Mouse (Mus musculus) megakaryocyte, embryonic 14.5 days (primary cell): ENCODE measurements around the gene R3hdm2. TPM values are rescaled to one million over a fixed set of nuclear protein-coding genes. Genes with fewer than 3 reads are reported as not detected.

Experiments used
- H3K27me3 ChIP-seq: replicated peaks from 2 replicates; pipeline ENCODE3; 2012; ENCODE audit warnings: inconsistent platforms
- H3K36me3 ChIP-seq: replicated peaks from 2 replicates; pipeline ENCODE3; 2012; ENCODE audit warnings: low read length, inconsistent platforms, mixed read lengths
- H3K4me1 ChIP-seq: 2 replicates; pipeline ENCODE4 v1.6.1; 2012; ENCODE audit warnings: inconsistent platforms
- H3K4me3 ChIP-seq: replicated peaks from 2 replicates; pipeline ENCODE3; 2012; ENCODE audit warnings: moderate library complexity, mild to moderate bottlenecking, inconsistent platforms
- H3K9me3 ChIP-seq: 2 replicates; pipeline ENCODE4 v1.6.1; 2012; ENCODE audit warnings: inconsistent platforms
- FLI1 ChIP-seq: IDR thresholded peaks from 2 replicates; pipeline ENCODE4 v1.6.1; 2012; ENCODE audit warnings: low read length, inconsistent platforms, mixed read lengths
- GATA1 ChIP-seq: IDR thresholded peaks from 3 replicates; pipeline ENCODE4 v1.6.1; 2012; ENCODE audit warnings: mixed read lengths, low read length, inconsistent platforms, borderline replicate concordance
- polyA plus RNA-seq: library from polyadenylated mRNA; stranded (reverse); fragments of >175 nt; gene quantifications from 2 replicates; pipeline ENCODE4 v1.2.3, GENCODE M21; 2012; ENCODE audit warnings: low replicate concordance; ENCODE audit not compliant: insufficient read depth

R3hdm2 gene
- polyA plus RNA-seq, 1 experiment: 139 TPM

DNA sequence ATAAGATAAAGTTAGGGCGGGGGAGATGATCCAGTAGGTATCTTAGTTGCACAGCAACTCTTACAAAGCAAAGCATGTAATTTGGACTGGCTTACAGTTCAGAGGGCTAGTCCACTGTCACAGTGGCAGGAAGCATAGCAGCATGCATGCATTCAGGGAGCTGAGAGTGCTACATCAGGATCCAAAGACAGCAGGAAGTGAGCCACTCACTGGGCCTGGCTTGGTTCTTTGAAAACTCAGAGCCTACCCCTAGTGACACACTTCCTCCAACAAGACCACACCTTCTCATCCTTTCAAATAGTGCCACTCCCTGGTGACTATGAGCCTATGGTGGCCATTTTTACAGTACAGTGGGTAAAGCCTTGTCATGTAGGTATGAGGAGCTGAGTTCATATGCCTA lies 73.6 kb downstream of the R3hdm2 start:
- Histone ChIP-seq H3K36me3 (peaks cover 87% of the 10 kb centered on the region), H3K4me3 (no peak overlapping the region), H3K27me3 (no peaks in the 10 kb centered on the region), H3K4me1 (no peaks in the 10 kb centered on the region), H3K9me3 (peaks cover 8% of the 10 kb centered on the region)
- no peak for TF ChIP-seq GATA1
- TF ChIP-seq FLI1: no peak

DNA sequence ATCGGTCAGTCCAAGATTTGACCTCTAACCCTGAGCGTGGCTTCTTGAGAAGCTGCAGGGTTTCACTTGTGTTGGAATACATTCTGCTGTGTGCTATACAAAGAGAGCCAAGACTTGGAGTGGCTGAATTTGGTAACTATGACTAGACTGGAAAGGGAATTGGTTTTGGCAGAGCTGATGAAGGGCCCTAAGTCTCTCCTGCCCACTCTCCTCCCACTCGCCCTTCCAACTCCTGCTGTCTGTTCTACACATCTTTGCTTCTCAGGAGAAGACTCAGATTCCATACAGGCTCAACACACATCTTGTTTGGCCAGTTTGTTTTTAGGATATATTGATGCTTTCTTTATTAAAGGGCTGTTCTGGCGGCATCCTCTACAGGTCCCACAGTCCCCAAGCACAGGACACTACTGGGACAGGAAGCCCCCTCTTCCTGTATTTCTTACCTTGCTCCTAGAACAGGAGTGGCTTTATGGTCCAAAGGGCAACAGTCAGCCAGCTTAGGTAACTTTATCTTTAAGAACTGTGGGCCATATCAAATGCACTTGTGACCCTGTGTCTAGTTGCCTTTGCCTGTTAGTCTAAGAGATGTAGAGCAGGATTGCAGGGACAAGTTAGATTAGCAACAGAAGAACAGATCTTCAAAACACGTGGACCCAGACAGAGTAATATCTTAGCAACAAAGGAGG lies 82.4 kb downstream of the R3hdm2 start:
- peaks cover 96% of the 10 kb centered on the region for H3K36me3 ChIP-seq
- H3K27me3 ChIP-seq: no peaks in the 10 kb centered on the region
- TF ChIP-seq FLI1: no peak
- no peak for TF ChIP-seq GATA1
- H3K4me3 ChIP-seq: no peak overlapping the region
- H3K4me1 ChIP-seq: no peaks in the 10 kb centered on the region
- no peaks in the 10 kb centered on the region for H3K9me3 ChIP-seq

DNA sequence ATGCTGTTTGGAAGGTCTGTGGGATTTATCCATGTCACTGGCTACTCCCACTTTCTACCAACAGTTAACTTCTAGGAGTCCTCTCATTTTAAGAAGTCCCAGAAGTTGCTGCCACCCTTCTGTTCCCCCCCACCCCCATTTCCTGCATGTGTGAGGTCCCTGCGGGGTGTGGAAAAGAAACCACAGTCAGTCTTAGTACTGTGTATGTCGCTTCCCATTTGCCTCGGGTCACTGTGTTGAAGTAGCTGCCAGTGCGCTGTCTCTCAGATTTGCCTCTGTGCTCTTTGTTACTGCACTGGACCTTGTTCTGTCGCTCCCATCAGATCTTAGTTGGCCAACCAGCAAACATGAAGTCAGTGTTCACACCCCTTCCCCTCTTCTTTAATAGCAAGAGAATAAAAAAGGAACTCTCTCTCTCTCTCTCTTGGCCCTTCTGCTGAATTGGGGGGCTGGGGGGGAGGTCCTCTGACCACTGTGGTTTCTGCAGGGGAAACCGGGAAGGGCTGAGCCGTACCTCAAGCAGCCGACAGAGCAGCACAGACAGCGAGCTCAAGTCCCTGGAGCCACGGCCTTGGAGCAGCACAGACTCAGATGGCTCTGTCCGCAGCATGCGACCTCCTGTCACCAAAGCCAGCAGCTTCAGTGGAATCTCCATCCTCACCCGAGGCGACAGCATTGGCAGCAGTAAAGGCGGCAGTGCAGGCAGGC lies 91.3 kb downstream of the R3hdm2 start:
- peaks cover 3% of the 10 kb centered on the region for H3K9me3 ChIP-seq
- peaks cover 30% of the 10 kb centered on the region for H3K4me1 ChIP-seq
- peak overlapping the region; percentile 87 for H3K4me3 ChIP-seq
- no peaks in the 10 kb centered on the region for H3K27me3 ChIP-seq
- TF ChIP-seq GATA1 (no peak), FLI1 (no peak)
- H3K36me3 ChIP-seq: peaks cover 79% of the 10 kb centered on the region

DNA sequence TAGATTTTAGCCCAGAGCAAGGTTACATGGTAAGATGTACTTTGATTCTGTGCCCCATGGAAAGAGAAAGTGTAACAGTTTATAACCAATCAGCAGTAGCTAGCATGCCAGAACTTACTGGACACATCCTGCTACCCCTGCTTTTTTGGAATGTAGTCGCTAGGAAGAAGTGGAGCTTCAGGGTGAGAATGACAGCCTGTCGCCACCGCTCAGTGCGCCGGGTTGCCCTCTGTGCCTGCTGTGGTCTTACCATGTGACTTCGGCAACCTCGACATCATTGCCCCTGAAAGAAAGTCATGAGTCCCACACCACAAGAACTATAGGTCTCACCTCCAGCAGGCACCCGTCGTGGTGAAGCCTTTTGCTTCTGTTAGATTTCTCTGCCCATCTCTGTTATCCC lies 92.6 kb downstream of the R3hdm2 start:
- TF ChIP-seq GATA1: no peak
- TF ChIP-seq FLI1: no peak
- no peaks in the 10 kb centered on the region for H3K27me3 ChIP-seq
- H3K36me3 ChIP-seq: peaks cover 82% of the 10 kb centered on the region
- no peak overlapping the region for H3K4me3 ChIP-seq
- H3K4me1 ChIP-seq: peaks cover 30% of the 10 kb centered on the region
- H3K9me3 ChIP-seq: peaks cover 3% of the 10 kb centered on the region

DNA sequence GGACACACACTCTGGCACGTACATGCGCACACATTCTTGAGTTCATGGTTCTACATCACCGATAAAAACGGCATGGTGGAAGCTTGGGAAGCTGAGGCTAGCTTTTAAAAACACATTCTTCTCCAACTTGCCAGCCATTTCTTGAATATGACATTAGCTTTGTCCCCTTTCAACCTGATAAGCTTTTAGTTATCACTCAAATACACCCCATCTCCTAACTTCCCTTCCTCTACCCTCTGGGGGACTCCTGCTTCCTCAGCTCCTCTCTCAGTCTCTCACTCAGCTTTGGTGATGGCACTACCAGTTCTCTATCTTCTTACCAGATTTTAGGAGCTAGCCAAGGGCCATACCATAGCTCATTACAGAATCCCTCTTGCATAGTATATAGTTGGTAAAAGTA lies 95.0 kb downstream of the R3hdm2 start:
- H3K4me3 ChIP-seq: no peak overlapping the region
- peaks cover 78% of the 10 kb centered on the region for H3K36me3 ChIP-seq
- H3K27me3 ChIP-seq: no peaks in the 10 kb centered on the region
- H3K4me1 ChIP-seq: peaks cover 30% of the 10 kb centered on the region
- H3K9me3 ChIP-seq: peaks cover 3% of the 10 kb centered on the region
- TF ChIP-seq FLI1 (no peak), GATA1 (no peak)

DNA sequence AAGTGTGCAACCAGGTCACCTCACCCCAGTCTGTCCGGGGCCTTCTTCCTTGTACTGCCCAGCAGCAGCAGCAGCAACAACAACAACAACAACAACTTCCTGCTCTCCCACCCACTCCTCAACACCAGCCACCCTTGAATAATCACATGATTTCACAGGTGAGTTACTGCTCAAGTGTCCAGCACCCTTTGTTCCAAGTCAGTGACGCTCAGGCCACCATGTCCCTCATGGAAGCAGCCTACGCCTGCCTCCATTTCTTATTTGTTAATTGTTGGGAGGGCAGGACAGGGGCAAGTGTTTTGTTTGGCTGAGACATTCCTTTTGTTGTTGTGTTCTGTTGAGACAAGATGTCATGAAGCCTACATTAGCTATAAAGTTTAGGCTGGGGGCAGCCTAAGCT lies 96.4 kb downstream of the R3hdm2 start:
- Histone ChIP-seq H3K36me3 (peaks cover 84% of the 10 kb centered on the region), H3K4me3 (no peak overlapping the region), H3K4me1 (peaks cover 31% of the 10 kb centered on the region), H3K9me3 (no peaks in the 10 kb centered on the region), H3K27me3 (no peaks in the 10 kb centered on the region)
- TF ChIP-seq FLI1 (no peak), GATA1 (no peak)

DNA sequence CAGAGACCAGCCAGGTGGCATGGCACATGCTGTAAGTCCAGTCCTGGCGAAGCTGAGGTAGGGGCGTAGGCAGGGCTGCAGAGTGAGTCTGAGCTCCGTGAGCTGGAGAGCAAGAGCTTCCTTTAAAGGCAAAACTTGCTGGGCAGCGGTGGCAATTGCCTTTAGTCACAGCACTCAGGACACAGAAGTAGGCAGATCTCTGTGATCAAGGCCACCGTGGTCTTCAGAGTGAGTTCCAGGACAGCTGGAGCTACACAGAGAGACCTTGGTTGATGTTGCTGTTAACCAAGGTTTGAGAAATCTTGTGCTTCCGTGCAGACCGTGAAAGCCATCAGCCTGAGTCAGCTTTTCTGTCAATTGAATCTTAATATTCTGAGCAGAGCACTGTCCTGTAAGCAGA lies 97.2 kb downstream of the R3hdm2 start:
- TF ChIP-seq FLI1 (no peak), GATA1 (no peak)
- no peak overlapping the region for H3K4me3 ChIP-seq
- H3K9me3 ChIP-seq: no peaks in the 10 kb centered on the region
- H3K27me3 ChIP-seq: no peaks in the 10 kb centered on the region
- H3K4me1 ChIP-seq: peaks cover 26% of the 10 kb centered on the region
- peaks cover 85% of the 10 kb centered on the region for H3K36me3 ChIP-seq

DNA sequence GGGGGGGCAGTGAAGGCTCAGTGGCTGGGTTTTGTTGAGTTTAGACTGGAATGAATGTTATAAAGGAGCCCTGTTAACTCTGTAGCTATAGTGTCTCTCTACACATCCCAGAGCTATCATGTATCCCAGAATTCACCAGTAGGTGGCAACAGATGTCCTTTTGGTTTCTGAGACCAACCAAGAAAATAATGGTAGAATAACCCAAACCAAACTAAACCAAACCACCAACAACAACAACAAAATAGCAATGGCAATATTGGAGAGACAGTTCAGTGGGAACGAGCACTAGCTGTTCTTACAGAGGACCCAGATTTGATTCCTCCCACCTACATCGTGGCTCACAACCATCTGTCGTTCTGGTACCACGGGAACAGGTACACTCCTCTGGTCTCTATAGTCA lies 99.0 kb downstream of the R3hdm2 start:
- Histone ChIP-seq H3K4me3 (no peak overlapping the region), H3K36me3 (peaks cover 86% of the 10 kb centered on the region), H3K9me3 (no peaks in the 10 kb centered on the region), H3K4me1 (peaks cover 21% of the 10 kb centered on the region), H3K27me3 (no peaks in the 10 kb centered on the region)
- TF ChIP-seq FLI1 (no peak), GATA1 (no peak)

DNA sequence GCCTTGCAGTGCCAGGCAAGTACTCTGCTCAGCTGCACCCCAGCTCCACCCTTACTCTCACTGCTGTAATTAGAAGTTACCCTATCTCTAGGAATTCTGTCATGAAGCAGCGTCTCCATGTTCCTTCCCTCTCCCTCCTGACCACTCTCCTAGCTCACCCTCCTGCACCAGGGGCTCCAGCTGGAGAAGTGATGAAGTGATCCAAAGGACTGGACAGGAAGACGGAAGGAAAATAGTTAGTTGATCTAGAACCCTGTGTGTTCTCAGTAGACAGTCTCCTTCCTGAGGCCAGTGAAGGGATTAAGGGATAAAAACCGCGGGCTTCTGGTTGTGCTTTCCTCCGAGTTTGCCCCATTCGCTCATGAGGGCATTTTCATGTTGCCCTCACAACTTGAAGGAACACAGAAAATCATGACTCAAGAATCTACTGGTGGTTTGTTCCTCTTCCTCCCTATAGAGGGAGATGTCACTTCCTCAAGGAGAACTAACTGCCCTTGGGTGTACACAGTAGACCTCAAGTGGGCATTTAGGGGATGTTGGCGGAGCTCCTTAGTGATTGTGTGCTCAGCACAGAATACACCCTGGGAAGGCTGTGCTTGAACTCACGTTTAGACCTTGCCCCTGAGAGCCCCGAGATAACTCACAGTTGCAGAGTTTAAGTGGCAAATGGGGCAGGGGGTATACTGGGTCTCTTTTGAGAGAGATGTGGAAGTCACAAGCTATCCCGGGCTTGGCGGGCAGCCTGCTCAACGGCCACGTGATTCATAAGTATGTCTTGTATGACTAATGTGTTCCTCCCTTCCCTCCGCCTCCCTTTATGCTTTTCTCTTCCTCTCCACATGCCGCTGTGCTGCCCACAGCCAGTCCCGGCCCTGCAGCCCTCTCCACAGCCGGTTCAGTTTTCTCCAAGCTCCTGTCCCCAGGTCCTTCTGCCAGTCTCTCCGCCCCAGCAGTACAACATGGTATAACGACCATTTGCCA lies 101.0 kb downstream of the R3hdm2 start:
- peaks cover 27% of the 10 kb centered on the region for H3K4me1 ChIP-seq
- TF ChIP-seq FLI1: no peak
- no peak for TF ChIP-seq GATA1
- no peaks in the 10 kb centered on the region for H3K9me3 ChIP-seq
- peaks cover 91% of the 10 kb centered on the region for H3K36me3 ChIP-seq
- no peak overlapping the region for H3K4me3 ChIP-seq
- no peaks in the 10 kb centered on the region for H3K27me3 ChIP-seq
